Mouse (Mus musculus) G1E (cell line): ENCODE measurements at regions not wholly inside any gene's neighbourhood (a gene's known extent, or its start where the extent isn't known, plus 50 kb on each side); places are given as distances from the start of the nearest gene placed in this dataset.

Experiments used
- ATAC-seq: 2 replicates; pipeline ENCODE4 v1.8.0; 2016; ENCODE audit warnings: mild to moderate bottlenecking; ENCODE audit not compliant: insufficient number of reproducible peaks, poor library complexity, low FRiP score, severe bottlenecking; ENCODE audit errors: extremely low read depth
- DNase-seq: peaks from one replicate; pipeline ENCODE4 v3.0.0; 2012; ENCODE audit warnings: low spot score
- H3K27me3 ChIP-seq: 2 replicates; pipeline ENCODE4 v1.6.1; 2012; ENCODE audit warnings: mild to moderate bottlenecking, low read length, inconsistent platforms; ENCODE audit not compliant: insufficient read depth
- H3K36me3 ChIP-seq: replicated peaks from 2 replicates; pipeline ENCODE3; 2012; ENCODE audit warnings: mild to moderate bottlenecking, inconsistent platforms
- H3K4me1 ChIP-seq: 2 replicates; pipeline ENCODE4 v1.6.1; 2012; ENCODE audit warnings: low read depth, low read length, inconsistent platforms, mixed read lengths; ENCODE audit not compliant: insufficient read depth
- H3K4me3 ChIP-seq: 2 replicates; pipeline ENCODE4 v1.5.1; 2012; ENCODE audit warnings: low read depth, mild to moderate bottlenecking, inconsistent platforms, low read length, moderate library complexity, mixed read lengths
- H3K9me3 ChIP-seq: replicated peaks from 2 replicates; pipeline ENCODE4 v1.6.1; 2012; ENCODE audit warnings: inconsistent platforms
- CTCF ChIP-seq: IDR thresholded peaks from 2 replicates; pipeline ENCODE4 v1.5.1; 2012; ENCODE audit warnings: low read depth, low read length, inconsistent platforms, mixed read lengths
- GATA1 ChIP-seq: IDR thresholded peaks from 2 replicates; pipeline ENCODE4 v1.6.1; 2012; ENCODE audit warnings: borderline replicate concordance, low read length, inconsistent platforms, mixed read lengths
- GATA2 ChIP-seq: IDR thresholded peaks from 2 replicates; pipeline ENCODE4 v1.6.1; 2012; ENCODE audit warnings: low read depth, low read length, inconsistent platforms, borderline replicate concordance
- POLR2AphosphoS5 ChIP-seq: IDR thresholded peaks from 2 replicates; pipeline ENCODE4 v1.6.1; 2012; ENCODE audit warnings: low read depth, low read length, inconsistent platforms; ENCODE audit not compliant: insufficient replicate concordance
- TAL1 ChIP-seq: conservative IDR thresholded peaks from 2 replicates; pipeline ENCODE4 v1.6.1; 2012; ENCODE audit warnings: low read depth, low read length, inconsistent platforms, mixed read lengths

DNA sequence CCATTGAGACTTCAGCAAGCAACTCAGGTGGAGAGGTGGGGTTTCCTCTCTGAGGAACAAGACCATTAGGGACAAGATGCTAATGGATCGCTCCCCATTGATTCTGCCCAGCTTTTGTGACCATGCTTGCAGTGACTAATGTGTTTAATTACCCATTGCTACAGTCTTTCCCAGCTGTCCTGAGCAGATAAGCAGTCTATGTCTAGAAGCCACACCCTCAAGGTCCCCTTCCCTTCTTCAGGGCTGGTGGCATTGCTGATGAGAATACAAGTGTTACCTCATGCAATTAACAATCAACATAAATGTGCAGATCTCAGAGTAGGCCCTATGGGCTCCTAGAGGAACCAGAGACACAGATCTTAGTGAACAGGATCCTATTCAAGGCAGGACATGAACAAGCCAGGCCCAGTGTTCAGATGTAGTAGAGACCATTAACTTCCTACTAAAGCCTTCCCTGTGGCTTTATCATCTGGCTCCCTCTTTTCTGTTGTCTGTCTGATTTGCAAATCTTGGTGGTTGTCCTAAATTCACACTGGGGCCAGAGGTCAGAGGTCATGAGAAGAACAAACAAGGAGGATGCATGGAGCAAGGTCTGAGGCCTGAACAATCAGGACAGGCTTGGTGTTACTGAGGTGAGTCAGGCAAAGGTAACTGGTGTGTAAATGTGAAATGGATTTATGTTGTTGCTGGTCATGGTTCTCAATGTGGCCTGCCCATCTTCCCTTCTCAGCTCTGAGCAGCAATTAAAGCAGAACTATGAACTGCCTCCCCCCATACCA is 56.8 kb downstream of the Odc1 start:
- H3K9me3 ChIP-seq: no peaks in the 10 kb centered on the region
- ATAC-seq (peak; percentile 87), DNase-seq (peak; percentile 52)
- 0 out of 2 replicates have a peak, but pooled peaks cover under 1% of the 10 kb centered on the region for H3K27me3 ChIP-seq
- TF ChIP-seq TAL1 (peak; percentile 85), CTCF (no peak), GATA1 (no peak), POLR2AphosphoS5 (no peak)
- H3K36me3 ChIP-seq: no peaks in the 10 kb centered on the region
- H3K4me3 ChIP-seq: no peak overlapping the region
- H3K4me1 ChIP-seq: peaks cover 41% of the 10 kb centered on the region

DNA sequence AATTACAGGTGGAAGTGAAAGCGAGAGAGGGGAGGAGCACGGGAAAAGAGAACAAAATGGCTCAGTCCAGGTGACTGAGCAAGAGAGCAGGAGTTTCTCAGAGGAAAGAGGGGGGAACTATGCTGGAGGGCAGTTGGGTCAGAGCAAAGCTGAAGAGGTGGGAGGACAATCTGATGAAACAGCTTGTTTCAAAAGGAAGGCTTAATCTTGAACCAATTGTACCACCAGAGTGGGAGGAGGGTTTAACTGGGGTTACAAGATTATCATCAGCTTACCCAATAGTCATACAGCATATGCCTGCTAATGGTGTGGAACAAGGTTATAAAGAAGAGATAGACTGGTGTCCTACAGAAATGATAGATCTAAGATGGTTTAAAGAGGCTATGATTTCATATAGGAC is 59.0 kb downstream of the Odc1 start:
- DNase-seq (no peak), ATAC-seq (no peak)
- peaks cover 33% of the 10 kb centered on the region for H3K4me1 ChIP-seq
- TF ChIP-seq CTCF (no peak), GATA1 (no peak), POLR2AphosphoS5 (no peak), GATA2 (no peak), TAL1 (no peak)
- no peak overlapping the region for H3K4me3 ChIP-seq
- H3K27me3 ChIP-seq: peaks cover 4% of the 10 kb centered on the region; the same call in 1 of the 2 replicates
- H3K9me3 ChIP-seq: no peaks in the 10 kb centered on the region
- no peaks in the 10 kb centered on the region for H3K36me3 ChIP-seq

DNA sequence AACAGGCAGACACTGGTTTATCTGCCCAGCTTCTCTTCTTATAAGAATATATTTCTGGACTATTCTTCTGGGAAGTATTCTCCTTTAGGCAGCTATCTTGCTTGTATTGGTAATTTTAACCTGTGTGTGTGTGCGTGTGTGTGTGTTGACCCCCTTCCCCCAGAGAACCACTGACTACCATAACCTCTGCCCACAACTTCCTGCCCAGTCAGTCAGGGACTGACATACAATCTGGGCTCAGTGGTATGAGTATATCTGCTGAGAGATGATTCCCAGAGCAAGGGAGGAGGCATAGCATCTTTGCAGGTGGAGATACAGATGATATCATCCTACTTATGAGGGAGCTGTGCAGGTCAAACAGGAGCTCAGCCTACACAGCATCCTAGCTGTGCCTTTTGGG is 65.8 kb downstream of the Odc1 start:
- 0 out of 2 replicates have a peak, but pooled peaks cover 4% of the 10 kb centered on the region for H3K9me3 ChIP-seq
- H3K27me3 ChIP-seq: peaks cover 9% of the 10 kb centered on the region; the same call in 1 of the 2 replicates
- H3K4me3 ChIP-seq: no peak overlapping the region
- ATAC-seq (no peak), DNase-seq (no peak)
- no peak for TF ChIP-seq GATA2
- no peak for TF ChIP-seq GATA1
- no peak for TF ChIP-seq CTCF
- no peak for TF ChIP-seq POLR2AphosphoS5
- TF ChIP-seq TAL1: no peak
- no peaks in the 10 kb centered on the region for H3K4me1 ChIP-seq
- H3K36me3 ChIP-seq: no peaks in the 10 kb centered on the region

- ATAC-seq (no peak), DNase-seq (no peak)
- 0 out of 2 replicates have a peak, but pooled peaks cover 4% of the 10 kb centered on the region for H3K9me3 ChIP-seq
- no peaks in the 10 kb centered on the region for H3K36me3 ChIP-seq
- H3K27me3 ChIP-seq: peaks cover 9% of the 10 kb centered on the region; the same call in 1 of the 2 replicates
- H3K4me1 ChIP-seq: no peaks in the 10 kb centered on the region
- H3K4me3 ChIP-seq: no peak overlapping the region
- TF ChIP-seq TAL1 (no peak), POLR2AphosphoS5 (no peak), GATA1 (no peak), CTCF (no peak), GATA2 (no peak)
These were observed 67.4 kb downstream of the Odc1 start for GRCm38 (mm10) chr12:17611988-17612387.

GRCm38 (mm10) chr12:17618300-17618699 is 72.4 kb upstream of the Hpcal1 start:
- H3K4me3 ChIP-seq: no peak overlapping the region
- no peaks in the 10 kb centered on the region for H3K36me3 ChIP-seq
- H3K4me1 ChIP-seq: no peaks in the 10 kb centered on the region
- H3K27me3 ChIP-seq: peaks cover 3% of the 10 kb centered on the region; the same call in 1 of the 2 replicates
- 0 out of 2 replicates have a peak, but pooled peaks cover 4% of the 10 kb centered on the region for H3K9me3 ChIP-seq
- TF ChIP-seq GATA1: no peak
- no peak for TF ChIP-seq CTCF
- no peak for TF ChIP-seq POLR2AphosphoS5
- TF ChIP-seq GATA2: no peak
- TF ChIP-seq TAL1: no peak
- ATAC-seq (no peak), DNase-seq (no peak)

GRCm38 (mm10) chr12:17620226-17620625 is 70.4 kb upstream of the Hpcal1 start:
- Histone ChIP-seq H3K4me3 (no peak overlapping the region), H3K4me1 (no peaks in the 10 kb centered on the region), H3K36me3 (no peaks in the 10 kb centered on the region), H3K9me3 (no peaks in the 10 kb centered on the region), H3K27me3 (no peaks in the 10 kb centered on the region; the same call in 1 of the 2 replicates)
- DNase-seq (no peak), ATAC-seq (no peak)
- TF ChIP-seq POLR2AphosphoS5 (no peak), TAL1 (no peak), CTCF (no peak)
